Mouse (Mus musculus) embryonic facial prominence, embryonic 15.5 days (tissue): ENCODE results near the gene Elmo2. TPM values are rescaled to one million over a fixed set of nuclear protein-coding genes. Genes with fewer than 3 reads are reported as not detected.

ENCODE experiments used
- ATAC-seq: fragments of 200-750 bp; cut with Nextera tagmentation; 2 replicates; pipeline ENCODE4 v1.8.0; 2017; ENCODE audit warnings: low read depth, moderate TSS enrichment; ENCODE audit not compliant: insufficient number of reproducible peaks, low FRiP score, low TSS enrichment
- H3K27ac ChIP-seq: fragments of 300-500 bp; sonication (generic); replicated peaks from 2 replicates; pipeline ENCODE4 v1.5.1; 2015; ENCODE audit warnings: mild to moderate bottlenecking, inconsistent platforms
- H3K27me3 ChIP-seq: fragments of 300-500 bp; sonication (generic); 2 replicates; pipeline ENCODE4 v1.6.1; 2015; ENCODE audit warnings: inconsistent platforms
- H3K36me3 ChIP-seq: fragments of 300-500 bp; sonication (generic); 2 replicates; pipeline ENCODE4 v1.6.1; 2015; ENCODE audit warnings: mild to moderate bottlenecking, inconsistent platforms
- H3K4me1 ChIP-seq: fragments of 300-500 bp; sonication (generic); 2 replicates; pipeline ENCODE4 v1.6.1; 2015; ENCODE audit warnings: inconsistent platforms
- H3K4me2 ChIP-seq: fragments of 300-500 bp; sonication (generic); replicated peaks from 2 replicates; pipeline ENCODE4 v1.6.1; 2015; ENCODE audit warnings: mild to moderate bottlenecking, inconsistent platforms
- H3K4me3 ChIP-seq: fragments of 300-500 bp; sonication (generic); replicated peaks from 2 replicates; pipeline ENCODE4 v1.5.1; 2015; ENCODE audit warnings: mild to moderate bottlenecking, inconsistent platforms
- H3K9ac ChIP-seq: fragments of 300-500 bp; sonication (generic); 2 replicates; pipeline ENCODE4 v1.6.1; 2015; ENCODE audit warnings: inconsistent platforms
- H3K9me3 ChIP-seq: fragments of 300-500 bp; sonication (generic); replicated peaks from 2 replicates; pipeline ENCODE4 v1.6.1; 2016; ENCODE audit warnings: inconsistent platforms
- WGBS: fragments of 180-500 bp; shearing (Covaris S2); methylation state at CpG from one replicate; pipeline ENCODE4 v1.1.7; 2015; 5-methylcytosine and 5-hydroxymethylcytosine counted together
- polyA plus RNA-seq: library from polyadenylated mRNA; unstranded; fragments of >200 nt; fragmentation: Nextera tagmentation; extraction: Ambion mirVana; gene quantifications from 2 replicates; pipeline ENCODE4 v1.2.1, GENCODE M21; 2015

Elmo2 gene
- polyA plus RNA-seq, 1 experiment from 2014 or later, result 91.3 TPM

- H3K27me3 ChIP-seq, result no peaks in the 10 kb centered on the region
- no peak overlapping the region for H3K4me2 ChIP-seq
- no peaks in the 10 kb centered on the region for H3K9me3 ChIP-seq
- peak overlapping the region; percentile 74; the same call in 1 of the 2 replicates for H3K27ac ChIP-seq
- no peak overlapping the region for H3K4me3 ChIP-seq
- H3K9ac ChIP-seq, result no peak overlapping the region
- no peaks in the 10 kb centered on the region for H3K36me3 ChIP-seq
- H3K4me1 ChIP-seq, result peaks cover 76% of the 10 kb centered on the region
- ATAC-seq, result no peak
- WGBS, result 82% methylated on average over 22 of the region's 22 CpGs
These were observed 4.1 kb downstream of the Elmo2 start for GRCm38 (mm10) chr2:165321981-165322735.

- Histone ChIP-seq H3K36me3 (no peaks in the 10 kb centered on the region), H3K9ac (no peak overlapping the region), H3K4me1 (peaks cover 79% of the 10 kb centered on the region), H3K9me3 (no peaks in the 10 kb centered on the region), H3K27ac (peak overlapping the region; percentile 74), H3K27me3 (no peaks in the 10 kb centered on the region), H3K4me3 (no peak overlapping the region), H3K4me2 (no peak overlapping the region)
- no peak for ATAC-seq
- WGBS, result 67% methylated on average over 8 of the region's 8 CpGs
These were observed 4.8 kb downstream of the Elmo2 start for GRCm38 (mm10) chr2:165321381-165321888.

- Histone ChIP-seq H3K4me1 (peaks cover 77% of the 10 kb centered on the region), H3K9ac (peak overlapping the region; percentile 12; the same call in 1 of the 2 replicates), H3K27ac (peak overlapping the region; percentile 74), H3K27me3 (no peaks in the 10 kb centered on the region), H3K36me3 (peaks cover 6% of the 10 kb centered on the region; the same call in 1 of the 2 replicates), H3K9me3 (no peaks in the 10 kb centered on the region), H3K4me3 (no peak overlapping the region), H3K4me2 (peak overlapping the region; percentile 12; the same call in 1 of the 2 replicates)
- no peak for ATAC-seq
- WGBS, result 49% methylated on average over 12 of the region's 12 CpGs
These were observed 5.6 kb downstream of the Elmo2 start for GRCm38 (mm10) chr2:165320531-165321150.

- ATAC-seq, result no peak
- no peak overlapping the region for H3K4me3 ChIP-seq
- H3K4me2 ChIP-seq, result no peak overlapping the region
- WGBS, result 56% methylated on average over 4 of the region's 4 CpGs
- peaks cover 18% of the 10 kb centered on the region for H3K36me3 ChIP-seq
- no peak overlapping the region for H3K9ac ChIP-seq
- no peak overlapping the region for H3K27ac ChIP-seq
- no peaks in the 10 kb centered on the region for H3K27me3 ChIP-seq
- no peaks in the 10 kb centered on the region for H3K9me3 ChIP-seq
- H3K4me1 ChIP-seq, result peaks cover 66% of the 10 kb centered on the region
These were observed 6.8 kb downstream of the Elmo2 start for GRCm38 (mm10) chr2:165319503-165319902.

GRCm38 (mm10) chr2:165318941-165319340, 7.3 kb downstream of the Elmo2 start:
- Histone ChIP-seq H3K27ac (no peak overlapping the region), H3K27me3 (no peaks in the 10 kb centered on the region), H3K4me3 (no peak overlapping the region), H3K36me3 (peaks cover 23% of the 10 kb centered on the region), H3K4me2 (no peak overlapping the region), H3K4me1 (peaks cover 61% of the 10 kb centered on the region), H3K9ac (no peak overlapping the region), H3K9me3 (no peaks in the 10 kb centered on the region)
- no peak for ATAC-seq
- WGBS, result 82% methylated on average over 7 of the region's 7 CpGs

GRCm38 (mm10) chr2:165317621-165318263, 8.5 kb downstream of the Elmo2 start:
- 35% methylated on average over 16 of the region's 16 CpGs for WGBS
- peak overlapping the region; percentile 29 for H3K27ac ChIP-seq
- ATAC-seq, result no peak
- H3K4me2 ChIP-seq, result no peak overlapping the region
- no peaks in the 10 kb centered on the region for H3K27me3 ChIP-seq
- no peak overlapping the region for H3K4me3 ChIP-seq
- peaks cover 35% of the 10 kb centered on the region for H3K36me3 ChIP-seq
- H3K9me3 ChIP-seq, result no peaks in the 10 kb centered on the region
- no peak overlapping the region for H3K9ac ChIP-seq
- peaks cover 53% of the 10 kb centered on the region for H3K4me1 ChIP-seq

GRCm38 (mm10) chr2:165316837-165317473, 9.3 kb downstream of the Elmo2 start:
- Histone ChIP-seq H3K9ac (no peak overlapping the region), H3K27me3 (no peaks in the 10 kb centered on the region), H3K4me3 (no peak overlapping the region), H3K4me2 (no peak overlapping the region), H3K4me1 (peaks cover 48% of the 10 kb centered on the region), H3K9me3 (no peaks in the 10 kb centered on the region), H3K27ac (peak overlapping the region; percentile 29; the same call in 1 of the 2 replicates), H3K36me3 (peaks cover 42% of the 10 kb centered on the region)
- WGBS, result 25% methylated on average over 9 of the region's 9 CpGs
- peak; percentile 60; the same call in 1 of the 2 replicates for ATAC-seq

GRCm38 (mm10) chr2:165316204-165316603, 10.1 kb downstream of the Elmo2 start:
- 71% methylated on average over 10 of the region's 10 CpGs for WGBS

GRCm38 (mm10) chr2:165314197-165314596, 12.1 kb downstream of the Elmo2 start:
- Histone ChIP-seq H3K27ac (no peak overlapping the region), H3K36me3 (peaks cover 68% of the 10 kb centered on the region), H3K4me2 (no peak overlapping the region), H3K9me3 (no peaks in the 10 kb centered on the region), H3K4me1 (peaks cover 37% of the 10 kb centered on the region), H3K27me3 (no peaks in the 10 kb centered on the region), H3K4me3 (no peak overlapping the region), H3K9ac (no peak overlapping the region)
- WGBS, result 91% methylated on average over 8 of the region's 8 CpGs
- no peak for ATAC-seq

More at GRCm38 (mm10) chr2:165316204-165316603, 10.1 kb downstream of the Elmo2 start:
- H3K9me3 ChIP-seq, result no peaks in the 10 kb centered on the region
- no peak overlapping the region for H3K27ac ChIP-seq
- no peak overlapping the region for H3K4me3 ChIP-seq
- no peak overlapping the region for H3K9ac ChIP-seq
- peaks cover 45% of the 10 kb centered on the region for H3K4me1 ChIP-seq
- H3K36me3 ChIP-seq, result peaks cover 48% of the 10 kb centered on the region
- ATAC-seq, result no peak
- H3K4me2 ChIP-seq, result no peak overlapping the region
- H3K27me3 ChIP-seq, result no peaks in the 10 kb centered on the region

- Histone ChIP-seq H3K4me2 (no peak overlapping the region), H3K27ac (no peak overlapping the region), H3K27me3 (no peaks in the 10 kb centered on the region), H3K36me3 (peaks cover 81% of the 10 kb centered on the region), H3K4me3 (no peak overlapping the region), H3K9me3 (no peaks in the 10 kb centered on the region), H3K4me1 (peaks cover 19% of the 10 kb centered on the region), H3K9ac (no peak overlapping the region)
- no peak for ATAC-seq
- 58% methylated on average over 7 of the region's 7 CpGs for WGBS
These were observed 13.9 kb downstream of the Elmo2 start for GRCm38 (mm10) chr2:165312381-165312780.

GRCm38 (mm10) chr2:165311577-165311976, 14.7 kb downstream of the Elmo2 start:
- no peaks in the 10 kb centered on the region for H3K9me3 ChIP-seq
- no peak overlapping the region for H3K9ac ChIP-seq
- 74% methylated on average over 12 of the region's 12 CpGs for WGBS
- H3K27me3 ChIP-seq, result no peaks in the 10 kb centered on the region
- peaks cover 11% of the 10 kb centered on the region for H3K4me1 ChIP-seq
- no peak for ATAC-seq
- H3K4me3 ChIP-seq, result no peak overlapping the region
- H3K4me2 ChIP-seq, result no peak overlapping the region
- no peak overlapping the region for H3K27ac ChIP-seq
- H3K36me3 ChIP-seq, result peaks cover 86% of the 10 kb centered on the region
